Mouse (Mus musculus) ZHBTc4 (cell line): ENCODE data around the gene Zbtb16.

ENCODE experiments used
- DNase-seq: peaks from one replicate; pipeline ENCODE4 v3.0.0-alpha.2; 2011; ENCODE audit warnings: low read depth, low spot score

The Zbtb16 gene

GRCm38 (mm10) chr9:48674359-48675015 is 161.5 kb downstream of the Zbtb16 start:
- no peak for DNase-seq

- no peak for DNase-seq
Observed at GRCm38 (mm10) chr9:48673804-48674203, 162.2 kb downstream of the Zbtb16 start.

- DNase-seq, result no peak
Observed at GRCm38 (mm10) chr9:48673213-48673612, 162.8 kb downstream of the Zbtb16 start.

- no peak for DNase-seq
Observed at GRCm38 (mm10) chr9:48671841-48672240, 164.2 kb downstream of the Zbtb16 start.

GRCm38 (mm10) chr9:48670156-48670555 is 165.9 kb downstream of the Zbtb16 start:
- no peak for DNase-seq

GRCm38 (mm10) chr9:48669672-48670071 is 166.3 kb downstream of the Zbtb16 start:
- DNase-seq, result no peak

GRCm38 (mm10) chr9:48666702-48667101 is 169.3 kb downstream of the Zbtb16 start:
- no peak for DNase-seq

GRCm38 (mm10) chr9:48663052-48663433 is 173.0 kb downstream of the Zbtb16 start:
- no peak for DNase-seq

- DNase-seq, result no peak
Observed at GRCm38 (mm10) chr9:48662361-48663051, 173.5 kb downstream of the Zbtb16 start.

GRCm38 (mm10) chr9:48661225-48662023 is 174.6 kb downstream of the Zbtb16 start:
- no peak for DNase-seq

GRCm38 (mm10) chr9:48655525-48656169 is 180.4 kb downstream of the Zbtb16 start:
- no peak for DNase-seq

GRCm38 (mm10) chr9:48654730-48655129 is 181.3 kb downstream of the Zbtb16 start:
- DNase-seq, result no peak

- DNase-seq, result no peak
Observed at GRCm38 (mm10) chr9:48653399-48654070, 182.5 kb downstream of the Zbtb16 start.

- DNase-seq, result no peak
Observed at GRCm38 (mm10) chr9:48652026-48652425, 184.0 kb downstream of the Zbtb16 start.

GRCm38 (mm10) chr9:48650846-48651245 is 185.2 kb downstream of the Zbtb16 start:
- no peak for DNase-seq

- no peak for DNase-seq
Observed at GRCm38 (mm10) chr9:48649851-48650685, 186.0 kb downstream of the Zbtb16 start.

GRCm38 (mm10) chr9:48649098-48649766 is 186.8 kb downstream of the Zbtb16 start:
- no peak for DNase-seq

- no peak for DNase-seq
Observed at GRCm38 (mm10) chr9:48648285-48649097, 187.5 kb downstream of the Zbtb16 start.

GRCm38 (mm10) chr9:48647648-48648284 is 188.3 kb downstream of the Zbtb16 start:
- DNase-seq, result peak; percentile 65
